Mouse (Mus musculus): ENCODE results near the gene Mdh1.

The Mdh1 gene

DNA sequence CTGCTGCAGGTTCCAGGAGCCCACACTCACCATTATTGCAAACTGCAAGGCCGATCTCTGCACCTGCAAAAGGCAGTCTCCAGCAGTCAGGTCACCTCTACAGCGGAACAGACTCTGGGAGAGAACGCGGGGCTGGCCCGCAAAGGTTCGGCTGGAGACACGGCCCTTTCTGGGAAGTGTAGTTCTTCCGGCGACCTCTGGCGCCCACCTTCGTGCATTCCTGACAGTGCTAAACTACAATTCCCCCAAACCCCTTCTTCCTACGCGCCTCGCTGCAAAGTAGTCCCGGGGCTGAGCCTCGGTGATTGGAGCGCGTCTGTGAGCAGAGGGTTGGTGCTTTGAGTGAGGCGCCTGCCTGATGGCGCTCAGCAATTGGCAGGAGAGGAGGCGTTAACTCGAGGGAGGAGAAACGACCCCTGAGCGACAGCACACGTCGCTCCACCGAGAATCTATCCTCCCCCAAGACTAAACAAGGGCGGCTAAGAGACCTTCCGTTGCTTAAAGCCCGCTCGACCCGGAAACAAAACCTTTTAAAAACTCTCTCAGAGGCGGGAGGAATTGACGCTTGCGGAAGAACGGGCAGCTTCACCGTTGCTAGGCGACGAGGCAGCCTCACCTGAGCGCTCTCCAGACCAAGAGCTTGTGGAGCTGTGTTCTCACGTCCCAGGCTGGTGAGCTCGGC lies at the start of gene Mdh1, which contains the start of gene Wdpcp:
TSS of gene Mdh1 (minus strand) at position 668 of the 682 bp plus-strand sequence.
TSS of gene Wdpcp (plus strand) at position 536 of the 682 bp plus-strand sequence.
- DNase-seq: peak; percentile 88 to 91

DNA sequence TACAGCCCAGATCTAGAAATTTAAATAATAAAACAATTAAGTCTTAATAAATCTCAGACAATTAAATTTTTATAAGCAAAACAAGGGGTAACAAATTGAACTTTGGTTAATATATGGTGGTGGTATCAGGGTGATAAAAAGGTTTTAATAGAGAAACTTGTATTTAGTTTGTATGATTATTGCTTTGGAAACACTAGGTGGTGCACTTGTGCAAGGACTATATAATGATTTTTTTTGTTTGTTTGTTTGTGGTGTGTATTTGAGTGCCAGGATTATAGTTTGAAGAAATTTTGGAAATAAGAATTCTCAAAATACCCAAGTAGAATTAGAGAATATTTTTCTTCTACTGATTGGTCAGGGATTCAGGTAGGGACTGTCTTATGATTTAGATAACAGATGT lies 43.7 kb upstream of the Mdh1 start:
- no peak for DNase-seq

DNA sequence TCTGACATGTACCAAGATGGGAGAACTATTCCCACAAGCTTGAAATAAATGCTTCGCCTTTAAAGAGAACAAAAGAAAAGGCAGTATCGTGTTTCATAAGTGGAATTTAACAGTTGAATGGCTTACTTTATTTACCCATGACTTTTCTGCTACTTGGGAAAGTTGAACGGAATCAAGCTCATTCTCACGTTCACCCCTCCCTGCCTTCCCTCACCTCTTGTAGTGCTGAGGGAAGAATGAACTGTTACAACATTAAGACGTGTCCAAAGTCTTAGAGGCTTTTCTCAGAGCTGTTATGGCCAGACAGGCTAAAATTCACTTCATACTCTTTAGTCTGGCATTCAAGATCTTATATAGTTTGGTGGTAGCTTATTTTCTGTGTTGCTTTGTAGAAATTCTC lies 30.3 kb upstream of the Mdh1 start:
- DNase-seq: no peak

DNA sequence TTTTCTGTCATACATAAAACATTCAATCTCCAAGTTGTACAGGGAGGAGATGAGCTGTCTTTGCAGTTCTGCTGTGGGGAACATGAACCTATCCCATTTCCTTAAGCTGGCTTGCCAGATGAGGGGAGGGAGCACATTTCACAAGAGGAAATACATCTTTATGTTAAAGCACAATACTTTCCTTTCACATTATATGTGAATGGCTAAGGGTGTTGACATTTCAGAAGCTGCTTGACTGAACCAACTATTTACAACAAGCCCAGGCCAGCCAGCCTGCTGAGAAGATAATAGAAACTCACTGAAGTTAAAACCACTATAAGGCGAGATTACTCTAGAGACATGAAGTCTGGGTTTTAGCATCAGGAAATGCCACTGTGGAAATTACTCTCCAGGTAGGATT lies 11.1 kb upstream of the Mdh1 start:
- no peak for DNase-seq

DNA sequence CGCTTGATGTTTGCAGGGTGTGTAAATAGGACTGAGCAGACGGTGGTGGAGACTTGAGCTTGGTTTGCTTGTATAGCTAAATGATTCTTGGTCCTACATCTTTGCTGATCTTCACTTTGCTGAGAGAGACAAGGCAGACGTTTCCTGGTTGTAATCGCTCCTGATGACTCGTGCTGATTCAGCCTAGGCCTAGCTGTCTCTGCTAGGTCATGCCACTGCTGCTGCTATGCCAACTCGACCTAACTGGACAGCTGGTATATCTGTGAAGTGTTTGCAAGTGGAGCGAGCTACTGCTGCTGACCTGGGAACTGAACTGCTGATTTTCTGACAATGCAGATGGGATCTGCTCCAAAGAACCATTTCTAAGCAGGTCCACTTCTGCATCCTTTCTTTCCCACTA lies 9.3 kb upstream of the Mdh1 start:
- DNase-seq: no peak

DNA sequence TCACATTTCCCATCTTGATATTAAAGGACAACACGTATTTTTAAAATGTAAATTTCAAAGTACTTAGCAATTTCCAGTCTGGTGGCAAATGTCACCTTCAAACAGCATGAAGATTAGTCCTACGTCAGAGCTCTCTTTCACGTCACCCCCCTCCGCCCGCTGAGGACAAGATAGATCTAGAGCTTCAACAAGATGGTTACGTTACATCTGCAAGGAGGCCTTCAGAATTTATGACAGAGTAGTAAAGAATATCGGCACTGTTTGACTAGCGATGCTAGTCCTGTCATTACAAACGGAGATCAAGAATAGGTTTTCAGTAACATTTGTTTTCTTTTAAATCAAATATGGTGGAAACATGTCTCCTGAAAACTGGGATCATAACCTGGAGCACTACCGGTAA lies 1.2 kb downstream of the Mdh1 start:
- no peak for DNase-seq

DNA sequence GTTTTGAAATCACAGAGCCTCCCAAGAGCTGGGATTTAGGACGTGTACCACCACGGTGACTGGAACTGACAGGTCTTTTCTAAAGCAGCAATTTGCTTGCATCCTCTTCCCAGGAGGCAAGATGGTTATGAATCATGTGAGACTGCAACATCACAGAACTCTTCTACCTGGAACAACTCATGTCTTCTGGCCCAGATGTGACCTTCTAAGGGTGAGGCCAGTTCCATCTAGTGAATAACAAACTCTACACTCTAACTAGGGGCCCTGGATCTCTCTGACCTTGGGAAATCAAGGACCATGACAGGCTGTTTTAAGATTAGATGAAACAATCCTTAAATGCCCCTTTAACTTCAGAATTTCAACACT lies 2.1 kb downstream of the Mdh1 start:
- no peak for DNase-seq

DNA sequence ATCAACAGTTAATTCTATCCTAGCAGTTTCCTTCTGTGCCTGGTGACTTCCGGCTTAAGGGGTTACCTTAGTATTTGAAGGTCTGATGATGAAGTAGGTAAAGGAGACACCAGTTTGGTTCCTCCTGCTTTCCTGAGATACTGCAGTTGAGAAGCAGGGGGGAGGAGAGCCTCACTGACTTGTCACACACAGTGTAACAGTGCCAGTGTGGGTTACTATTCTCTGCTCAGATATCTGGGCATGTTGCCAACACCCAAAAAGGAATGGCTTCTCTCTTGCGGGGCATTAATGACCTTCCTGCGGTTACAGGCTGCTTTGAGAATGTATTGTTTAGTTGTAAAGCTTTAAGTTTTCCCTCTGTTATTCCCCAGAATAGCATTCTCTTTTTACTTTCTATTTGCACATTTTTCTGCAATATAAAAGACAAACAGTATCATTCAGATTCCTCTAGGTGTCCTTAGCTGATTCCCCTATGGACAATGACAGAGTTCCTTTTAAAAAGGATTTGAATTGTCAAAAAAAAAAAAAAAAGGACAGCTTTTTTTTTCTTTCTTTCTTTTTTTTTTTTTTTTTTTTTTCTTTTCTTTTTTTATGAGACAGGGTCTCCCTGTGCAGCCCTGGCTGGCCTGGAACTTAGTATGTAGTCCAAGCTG lies 2.6 kb downstream of the Mdh1 start:
- no peak for DNase-seq

DNA sequence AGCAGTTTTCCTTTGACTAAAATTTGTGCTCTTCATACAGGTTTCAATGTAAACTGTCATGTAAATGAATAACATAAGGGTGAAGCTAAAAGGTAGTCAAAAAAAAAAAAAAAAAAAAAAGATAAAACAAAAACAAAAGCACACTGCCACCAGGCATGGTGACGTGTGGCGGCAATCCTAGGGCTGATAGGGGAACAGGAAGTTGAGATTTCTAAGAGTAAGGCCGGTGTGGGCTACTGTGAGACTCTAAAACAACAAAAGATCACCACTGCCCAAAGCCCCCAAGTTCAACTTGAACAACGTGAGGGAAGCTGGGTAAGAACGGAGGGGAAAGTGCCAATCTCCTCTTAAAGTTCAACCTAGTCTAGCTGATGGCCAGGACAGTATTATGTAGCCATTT lies 3.2 kb downstream of the Mdh1 start:
- no peak for DNase-seq

DNA sequence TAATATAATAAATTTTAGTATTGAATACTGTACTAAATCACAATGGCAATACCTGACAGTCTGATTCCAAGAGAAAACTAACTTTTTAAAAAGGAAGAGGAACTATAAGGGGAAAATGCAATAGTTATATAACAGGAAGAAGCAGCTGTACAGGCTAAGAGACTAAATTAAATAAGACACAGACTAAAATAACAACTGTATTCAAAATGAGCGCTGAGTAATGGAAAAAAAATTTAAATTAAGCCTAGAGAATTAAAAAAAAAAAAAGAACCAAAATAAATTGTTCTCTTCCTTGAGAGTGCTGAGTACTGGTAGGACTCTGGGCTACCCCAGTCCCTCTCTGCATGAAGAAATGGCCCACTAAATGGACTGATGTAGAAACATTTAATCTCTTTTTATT lies 4.4 kb downstream of the Mdh1 start:
- DNase-seq: no peak

DNA sequence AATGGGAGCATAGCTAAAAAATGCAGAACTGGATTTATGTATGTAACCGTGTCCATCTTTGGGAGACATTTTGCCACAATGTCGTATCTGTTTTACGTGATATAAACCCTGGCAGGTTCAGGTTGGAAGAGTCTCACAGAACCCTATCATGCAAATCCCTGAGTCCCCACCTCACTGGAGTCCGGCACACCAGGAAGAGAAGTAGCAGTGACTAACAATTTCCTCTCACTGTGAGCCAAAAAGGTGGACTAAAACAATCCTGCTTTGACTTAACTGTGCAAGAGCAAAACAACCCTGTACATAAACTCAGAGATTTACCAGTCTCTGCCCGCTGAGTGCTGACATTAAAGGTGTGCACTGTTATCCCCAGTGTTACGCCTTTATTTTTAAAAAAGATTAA lies 5.2 kb downstream of the Mdh1 start:
- DNase-seq: no peak

DNA sequence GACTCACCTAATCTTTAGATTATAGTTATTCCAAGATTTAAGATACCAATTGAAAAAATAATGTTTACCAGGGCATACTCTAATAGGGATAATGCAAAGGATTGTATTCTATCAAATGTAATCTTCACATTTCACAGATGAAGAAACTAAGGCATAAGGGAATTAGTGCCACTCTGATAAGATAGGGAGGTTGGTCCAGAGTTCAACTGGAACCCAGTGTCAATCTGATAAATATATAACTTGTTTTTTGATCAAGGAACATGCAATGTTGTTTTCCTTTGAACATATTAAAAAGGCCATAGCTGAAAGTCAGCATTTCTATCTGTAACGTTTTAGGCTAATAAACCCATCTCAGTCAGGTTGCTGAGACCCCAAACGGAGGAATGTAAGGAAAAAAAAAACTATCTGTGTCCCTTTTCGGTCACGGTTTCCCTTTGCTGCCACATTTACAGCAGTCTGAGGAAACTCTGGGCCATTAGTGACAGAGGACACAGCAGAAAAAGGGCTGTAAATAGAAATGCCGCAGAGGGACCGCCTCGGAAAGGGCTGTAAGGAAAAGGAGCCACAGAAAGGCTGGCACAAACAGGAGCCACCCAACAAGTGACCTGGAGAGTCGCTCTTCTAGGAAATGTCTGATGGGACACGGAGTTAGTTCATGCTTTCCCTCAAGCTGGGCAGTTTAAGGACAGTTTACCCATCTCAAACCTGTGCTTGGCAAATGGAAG lies 7.3 kb downstream of the Mdh1 start:
- no peak for DNase-seq

DNA sequence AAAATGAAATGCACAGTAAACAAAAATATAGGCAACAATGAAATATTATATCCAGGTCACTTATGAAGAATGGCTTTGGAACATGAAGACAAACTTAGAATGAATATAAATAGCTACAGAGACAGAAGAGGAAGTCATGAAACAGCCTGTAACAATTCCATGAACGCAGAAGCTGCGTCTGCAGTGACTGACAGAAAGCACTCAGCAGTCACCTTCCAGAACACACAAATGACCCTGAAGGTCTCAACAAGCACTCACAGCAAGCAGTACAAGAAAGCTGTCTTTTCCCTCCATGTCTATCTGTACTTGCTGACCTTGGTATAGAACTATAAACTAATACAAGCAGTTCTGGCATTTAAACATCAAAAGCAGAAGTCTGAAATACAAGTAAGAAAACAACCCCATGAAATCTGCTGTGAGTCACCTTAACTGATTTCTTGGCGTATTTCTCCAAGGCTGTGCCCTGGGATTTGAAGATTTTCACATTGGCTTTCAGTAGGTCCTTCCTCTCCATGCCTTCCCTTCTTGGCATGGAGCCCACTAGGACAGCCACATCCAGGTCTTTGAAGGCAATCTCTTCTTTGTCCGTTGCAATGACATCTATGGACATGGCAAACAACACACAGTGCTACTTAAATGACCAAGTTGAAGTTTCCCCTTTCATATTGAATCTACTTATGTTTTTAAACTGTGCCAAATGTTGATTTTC lies 8.4 kb downstream of the Mdh1 start:
- DNase-seq: no peak

DNA sequence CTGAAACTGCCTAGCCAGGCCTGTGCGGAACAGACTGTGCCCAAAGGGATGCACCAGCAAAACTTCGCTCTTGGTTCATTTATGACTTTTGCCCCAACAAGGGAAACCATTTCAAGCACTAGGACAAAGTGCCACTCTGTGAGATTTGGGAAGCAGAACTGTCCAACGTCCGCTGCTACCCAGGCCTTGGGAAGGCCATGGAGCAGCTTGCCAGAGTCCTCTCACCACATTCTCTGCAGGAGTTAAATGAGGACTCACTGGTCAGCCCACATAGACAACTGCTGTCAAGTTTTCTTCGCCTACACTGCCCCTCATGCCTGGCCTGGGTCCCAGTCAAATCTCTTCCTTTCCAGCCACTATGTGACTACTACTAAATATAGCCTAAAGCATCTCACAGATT lies 10.8 kb downstream of the Mdh1 start:
- DNase-seq: no peak

DNA sequence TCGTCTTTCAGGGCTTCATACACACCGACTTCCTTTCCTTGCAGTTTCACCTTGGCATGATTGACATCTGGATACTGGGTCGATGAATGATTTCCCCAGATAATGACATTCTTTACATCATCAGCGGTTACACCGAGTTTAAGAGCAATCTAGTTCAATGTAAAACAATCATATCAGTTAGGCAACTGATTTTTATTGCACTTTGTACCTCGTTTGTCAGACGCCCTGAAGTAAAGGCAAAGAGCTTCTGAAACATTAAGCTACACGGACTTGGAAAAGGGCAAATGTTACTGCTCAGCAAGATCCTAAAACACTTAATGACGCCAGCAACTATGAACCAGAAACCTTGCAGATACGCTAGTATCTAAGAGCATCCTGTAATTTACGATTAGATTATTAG lies 12.4 kb downstream of the Mdh1 start:
- DNase-seq: no peak

DNA sequence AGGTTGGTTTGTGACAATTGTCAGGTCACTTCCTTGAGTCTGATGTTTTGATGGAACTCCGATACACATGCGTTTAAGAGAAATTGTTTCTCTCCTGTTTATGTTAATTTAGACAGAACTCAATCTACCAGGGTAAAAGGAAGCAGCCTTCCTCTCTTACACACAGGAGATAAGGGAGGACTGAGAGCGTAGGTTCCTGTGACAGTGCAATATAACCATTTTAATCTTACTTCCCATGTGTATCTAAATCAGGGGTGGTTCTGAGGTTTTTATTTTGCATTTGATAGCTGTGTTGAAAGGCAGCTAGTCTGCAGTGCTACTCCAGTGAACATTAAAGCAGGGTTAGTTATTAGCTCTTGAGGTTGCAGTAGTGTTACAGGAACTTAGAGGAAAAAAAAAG lies 20.1 kb downstream of the Mdh1 start:
- DNase-seq: no peak

DNA sequence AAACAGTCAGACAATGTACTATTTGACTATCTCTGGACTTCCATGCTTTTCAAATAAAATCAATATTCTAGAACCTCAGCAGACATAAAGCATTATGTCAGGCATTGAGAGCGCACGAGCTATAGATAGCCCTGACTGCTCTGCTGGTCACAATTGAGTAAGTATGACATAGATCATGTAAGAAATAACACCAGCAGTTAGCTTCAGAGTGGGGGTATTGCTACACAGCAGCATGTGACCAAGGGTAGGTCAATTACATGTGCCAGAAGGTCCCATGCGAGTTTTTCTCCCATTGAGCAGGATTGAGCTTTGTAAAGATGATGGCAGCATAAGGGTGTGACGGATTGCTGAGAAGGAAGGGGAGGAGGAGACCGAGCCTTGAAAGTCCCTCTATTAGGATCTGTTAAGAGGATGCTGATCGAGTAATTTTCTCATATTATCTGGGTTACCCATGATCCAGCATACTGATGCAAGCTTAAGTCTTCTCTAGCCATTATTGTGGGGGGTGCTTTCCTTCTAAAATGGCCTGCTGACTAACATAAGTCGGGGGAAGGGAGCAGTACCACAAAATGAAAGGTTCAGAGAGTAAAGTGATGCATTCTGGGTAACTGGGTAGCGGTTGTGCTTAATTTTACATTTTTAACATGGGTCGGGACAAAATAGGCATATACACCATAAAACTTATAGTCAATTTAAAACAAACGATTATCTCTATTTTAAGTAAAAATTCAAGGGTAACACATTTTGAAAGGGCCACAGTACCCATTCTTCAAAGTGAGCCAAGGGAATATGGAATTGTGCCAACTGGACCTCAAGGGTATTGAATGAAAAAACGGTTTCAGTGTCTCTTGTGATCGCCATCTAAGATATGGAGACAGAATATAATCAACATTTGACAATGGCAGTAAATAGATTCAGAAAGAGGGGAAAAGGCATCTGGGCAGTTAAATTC lies 21.7 kb downstream of the Mdh1 start:
- no peak for DNase-seq

DNA sequence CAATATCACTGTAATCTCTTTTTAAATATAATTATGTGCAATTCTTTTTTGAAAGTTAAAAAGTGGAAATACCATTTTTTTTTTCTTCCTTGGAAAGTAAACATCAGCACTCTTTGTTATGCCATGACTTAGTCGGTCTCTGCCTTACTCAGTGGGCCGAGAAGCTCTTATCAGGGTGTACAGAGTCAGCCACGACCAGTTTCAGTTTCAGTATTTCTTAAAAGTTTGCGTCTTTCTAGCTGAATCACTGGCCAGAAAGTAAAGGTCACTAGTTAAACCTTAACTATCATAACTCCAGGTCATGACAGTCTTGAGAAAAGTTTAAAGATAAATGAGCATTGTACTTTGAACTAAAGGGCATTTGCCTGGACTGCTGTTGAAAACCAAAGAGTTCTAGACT lies 22.4 kb downstream of the Mdh1 start:
- no peak for DNase-seq

DNA sequence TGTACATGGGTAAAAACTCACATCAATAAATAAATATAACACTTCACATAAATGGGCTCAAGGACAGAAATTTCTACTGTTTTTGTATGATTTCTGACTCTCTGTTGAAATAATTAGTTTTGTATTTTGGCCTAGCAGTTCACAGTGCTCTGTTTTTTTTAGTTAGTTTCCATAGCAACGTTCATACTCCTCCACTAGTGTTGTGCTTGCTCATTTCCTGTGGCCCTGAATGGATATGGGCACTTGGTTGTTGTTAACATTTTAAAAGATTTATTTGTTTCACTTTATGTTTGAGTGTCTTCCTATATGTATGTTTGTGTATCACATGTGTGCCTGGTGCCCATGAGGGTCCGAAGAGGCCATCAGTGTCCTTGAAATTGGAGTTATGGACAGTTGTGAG lies 23.1 kb downstream of the Mdh1 start:
- DNase-seq: no peak

DNA sequence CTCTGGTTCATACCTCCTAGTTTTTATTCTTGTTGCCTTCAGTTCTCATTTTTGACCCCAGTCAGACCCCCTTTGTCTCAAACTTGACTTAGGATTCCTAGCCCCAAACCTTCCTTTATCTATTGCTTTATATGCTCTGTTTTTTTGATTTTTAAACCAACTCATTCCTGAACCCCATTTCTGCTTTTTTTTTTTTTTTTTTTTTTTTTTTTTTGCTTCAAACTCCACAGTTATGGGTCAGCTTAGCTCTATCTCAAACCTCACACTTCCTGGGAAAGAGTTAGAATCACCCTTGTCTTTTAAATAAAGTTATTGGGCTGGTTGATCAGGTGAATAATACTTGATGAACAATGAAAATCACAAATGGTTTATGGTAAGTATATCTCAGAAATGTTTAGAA lies 24.6 kb downstream of the Mdh1 start:
- no peak for DNase-seq

DNA sequence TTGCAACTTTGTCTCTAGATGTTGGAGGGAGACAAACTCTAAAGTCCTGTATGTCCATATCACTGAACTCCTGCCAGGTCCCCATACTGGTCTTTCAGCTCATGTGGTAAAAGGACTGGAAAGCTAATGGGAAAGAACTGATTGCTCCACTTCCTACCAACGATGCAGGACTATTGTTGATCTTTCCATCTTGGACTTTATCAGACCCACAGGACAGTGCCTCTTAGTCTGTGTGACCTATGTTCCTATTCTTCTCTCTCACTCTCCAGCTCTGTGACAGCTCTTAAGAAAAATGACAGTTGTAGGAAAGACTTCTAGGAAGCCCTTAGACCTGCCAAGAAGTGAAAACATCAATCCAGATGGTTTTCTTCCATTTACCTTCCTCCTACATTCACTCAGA lies 25.5 kb downstream of the Mdh1 start:
- DNase-seq: no peak

DNA sequence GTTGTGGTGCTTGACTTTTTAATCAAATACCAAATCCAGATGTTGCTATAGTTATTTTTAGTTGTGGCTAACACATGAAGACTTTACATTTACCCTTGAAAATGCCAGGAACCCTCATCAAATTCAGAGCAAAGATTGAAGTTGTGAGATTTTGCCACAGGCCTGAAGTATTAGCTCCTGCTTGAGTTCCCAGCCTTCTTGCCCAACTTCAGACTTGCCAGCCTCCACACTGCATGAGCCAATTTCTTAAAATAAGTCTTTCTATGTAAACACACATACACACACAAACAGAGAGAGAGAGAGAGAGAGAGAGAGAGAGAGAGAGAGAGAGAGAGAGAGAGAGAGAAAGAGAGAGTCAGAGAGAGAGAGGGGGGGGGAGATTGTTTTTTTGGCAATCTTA lies 26.2 kb downstream of the Mdh1 start:
- DNase-seq: no peak

DNA sequence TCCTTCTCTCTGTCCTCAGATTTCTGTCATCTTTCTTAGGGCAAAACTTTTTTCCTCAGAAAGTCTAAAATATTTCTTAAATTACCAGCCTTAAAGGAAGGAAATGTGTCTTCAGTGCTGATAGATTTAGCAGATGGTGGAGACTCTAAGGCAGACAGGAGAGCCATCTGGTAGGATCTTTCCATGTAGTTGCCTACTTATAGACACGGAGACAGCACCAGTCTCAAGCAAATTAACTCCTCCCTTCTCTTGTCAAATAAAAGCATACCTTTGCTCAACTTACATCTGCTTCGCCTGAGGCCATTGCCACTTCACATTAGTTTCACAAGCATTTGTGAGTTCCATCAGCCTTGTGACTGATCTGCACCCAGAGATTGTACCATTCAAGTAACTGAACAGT lies 27.1 kb downstream of the Mdh1 start:
- DNase-seq: no peak
